15 mouse cellular contexts compared by ENCODE assay signal in the genomic region with DNA sequence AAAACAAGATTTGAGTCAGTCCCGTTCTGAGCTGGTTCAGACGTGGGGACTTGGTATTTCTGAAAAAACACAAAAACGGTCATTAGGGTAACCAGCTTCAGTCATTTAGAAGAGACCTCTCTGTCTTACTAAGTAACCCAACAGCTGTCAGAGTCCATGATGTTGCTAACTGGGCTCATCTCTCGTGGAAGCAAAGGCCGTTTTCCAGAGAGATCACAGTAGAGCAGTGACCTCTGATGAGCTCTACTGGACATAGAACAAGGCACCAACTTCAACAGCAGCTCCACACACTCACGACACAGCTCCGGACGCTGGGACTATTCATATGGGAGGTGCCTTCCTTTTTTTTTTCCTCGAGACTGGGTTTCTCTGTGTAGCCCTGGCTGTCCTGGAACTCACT. TPM values are rescaled to one million over a fixed set of nuclear protein-coding genes. Genes with fewer than 3 reads are reported as not detected.
"Had no signal": no experiment of that assay in that cellular context is flagged by ENCODE, and none has a peak within 500 bp of the region (broad histone marks: within the 10 kb centered on the region; RNA-seq: fewer than 3 reads in every experiment).

No protein-coding gene starts in this region.

- H3K36me3 ChIP-seq: midbrain, embryonic 13.5 days; midbrain, embryonic 15.5 days; neural tube, embryonic 12.5 days; stomach, embryonic 15.5 days had no signal

- H3K27ac ChIP-seq: macrophage; midbrain, embryonic 13.5 days; midbrain, embryonic 15.5 days; neural tube, embryonic 12.5 days; stomach, embryonic 15.5 days; stomach, postnatal 0 days had no signal

- H3K27me3 ChIP-seq: midbrain, embryonic 13.5 days; midbrain, embryonic 15.5 days; neural tube, embryonic 12.5 days; stomach, embryonic 15.5 days had no signal

- H3K9me3 ChIP-seq: midbrain, embryonic 13.5 days; midbrain, embryonic 15.5 days; neural tube, embryonic 12.5 days; stomach, embryonic 15.5 days had no signal

- H3K4me2 ChIP-seq: lung, embryonic 14.5 days; midbrain, embryonic 11.5 days; midbrain, embryonic 13.5 days; midbrain, embryonic 15.5 days; neural tube, embryonic 12.5 days; stomach, embryonic 15.5 days had no signal

- ATAC-seq: liver, postnatal 0 days; midbrain, embryonic 13.5 days; midbrain, embryonic 15.5 days had no signal

- DNase-seq: liver, postnatal 0 days; lung, embryonic 14.5 days; lung, postnatal 14 days; right cerebral cortex, postnatal 14 days; thymus, adult 2 months; thymus, postnatal 25 days; thymus, postnatal 4 days had no signal

- H3K9ac ChIP-seq: liver, postnatal 0 days; lung, embryonic 14.5 days; midbrain, embryonic 13.5 days; midbrain, embryonic 15.5 days; neural tube, embryonic 12.5 days; stomach, embryonic 15.5 days had no signal

- H3K4me3 ChIP-seq: megakaryocyte, embryonic 14.5 days; midbrain, embryonic 13.5 days; midbrain, embryonic 15.5 days; neural tube, embryonic 12.5 days; stomach, embryonic 15.5 days had no signal

- H3K4me1 ChIP-seq: midbrain, embryonic 13.5 days; midbrain, embryonic 15.5 days; neural tube, embryonic 12.5 days; stomach, embryonic 15.5 days had no signal

RNA-seq across cellular contexts. Expression of gene Slc44a3, which starts 35.7 kb away (rescaled TPM):
- polyA plus RNA-seq: macrophage had no signal
